Mouse (Mus musculus) cortical plate, adult 2 months (tissue): ENCODE results near the gene Serpinb7. TPM values are rescaled to one million over a fixed set of nuclear protein-coding genes. Genes with fewer than 3 reads are reported as not detected.

ENCODE experiments used
- H3K27ac ChIP-seq: fragments of 200-500 bp; 2 replicates; pipeline ENCODE4 v1.5.1; 2012; ENCODE audit warnings: low read length, control low read depth, inconsistent platforms; ENCODE audit not compliant: insufficient read depth
- H3K4me1 ChIP-seq: fragments of 200-500 bp; 2 replicates; pipeline ENCODE4 v1.6.1; 2011; ENCODE audit warnings: low read length; ENCODE audit not compliant: control insufficient read depth, insufficient read depth
- H3K4me3 ChIP-seq: fragments of 200-500 bp; 2 replicates; pipeline ENCODE4 v1.5.1; 2011; ENCODE audit warnings: mild to moderate bottlenecking, low read length, control low read depth; ENCODE audit not compliant: insufficient read depth
- CTCF ChIP-seq: fragments of 200-500 bp; IDR thresholded peaks from 2 replicates; pipeline ENCODE4 v1.5.1; 2011; ENCODE audit warnings: mild to moderate bottlenecking, control low read depth, low read length; ENCODE audit not compliant: insufficient read depth; ENCODE audit errors: extremely low read depth
- POLR2A ChIP-seq: fragments of 200-500 bp; IDR thresholded peaks from 2 replicates; pipeline ENCODE4 v1.6.1; 2011; ENCODE audit warnings: mild to moderate bottlenecking, low read length, control low read depth; ENCODE audit not compliant: insufficient read depth; ENCODE audit errors: extremely low read depth
- polyA plus RNA-seq: library from polyadenylated mRNA; depleted of rRNA; stranded (reverse); fragments of >200 nt; gene quantifications from 2 replicates; pipeline ENCODE4 v1.2.3, GENCODE M21; 2012; rRNA removed

The Serpinb7 gene
- not detected in 2 replicates for polyA plus RNA-seq

GRCm38 (mm10) chr1:107399355-107399754 lies at the start of gene Serpinb7:
Serpinb7 (plus strand) TSS chr1:107399655.
- Histone ChIP-seq H3K27ac (no peak within 1 kb of the TSS), H3K4me3 (no peak within 1 kb of the TSS), H3K4me1 (no peaks in the 10 kb centered on the region)
- TF ChIP-seq CTCF = no peak
- no peak for TF ChIP-seq POLR2A

GRCm38 (mm10) chr1:107350392-107350791 lies 49.1 kb upstream of the Serpinb7 start:
- no peak overlapping the region for H3K27ac ChIP-seq
- TF ChIP-seq CTCF (no peak), POLR2A (no peak)
- no peak overlapping the region for H3K4me3 ChIP-seq
- no peaks in the 10 kb centered on the region for H3K4me1 ChIP-seq

- TF ChIP-seq CTCF (no peak), POLR2A (no peak)
- Histone ChIP-seq H3K4me1 (no peaks in the 10 kb centered on the region), H3K4me3 (no peak overlapping the region), H3K27ac (no peak overlapping the region)
These were observed 48.3 kb upstream of the Serpinb7 start for GRCm38 (mm10) chr1:107351115-107351514.

GRCm38 (mm10) chr1:107353046-107353445 lies 46.4 kb upstream of the Serpinb7 start:
- H3K4me3 ChIP-seq = no peak overlapping the region
- H3K27ac ChIP-seq = no peak overlapping the region
- no peaks in the 10 kb centered on the region for H3K4me1 ChIP-seq
- TF ChIP-seq POLR2A = no peak
- 0 out of 2 replicates have a peak, but pooled peaks have one; percentile 9 for TF ChIP-seq CTCF

DNA sequence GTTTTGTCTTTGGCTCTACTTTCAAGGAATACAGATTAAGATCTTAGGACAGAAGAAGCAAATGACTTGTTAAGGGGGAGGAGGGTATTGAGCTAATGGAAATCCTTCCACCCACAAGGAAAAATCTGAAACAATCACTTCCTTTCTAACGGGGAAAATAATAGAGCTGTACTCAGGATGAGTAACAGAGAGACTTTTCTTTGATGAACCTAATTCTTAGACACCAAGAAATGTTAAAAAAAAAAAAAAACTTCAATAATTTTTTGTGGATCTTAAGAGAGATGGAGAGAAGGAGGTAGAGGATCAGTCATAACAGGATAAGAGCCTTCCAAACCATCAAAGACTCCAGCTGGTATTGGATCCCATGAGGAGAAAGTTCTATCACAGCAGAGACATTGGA lies 38.6 kb upstream of the Serpinb7 start, which contains the start of gene Serpinb11:
Serpinb11 (plus strand) TSS at position 301 of the 400 bp plus-strand sequence.
- TF ChIP-seq CTCF = no peak
- no peak for TF ChIP-seq POLR2A
- Histone ChIP-seq H3K4me1 (no peaks in the 10 kb centered on the region), H3K4me3 (no peak within 1 kb of the TSS), H3K27ac (no peak within 1 kb of the TSS)

- no peak overlapping the region for H3K4me3 ChIP-seq
- no peak for TF ChIP-seq POLR2A
- no peak for TF ChIP-seq CTCF
- no peaks in the 10 kb centered on the region for H3K4me1 ChIP-seq
- H3K27ac ChIP-seq = no peak overlapping the region
These were observed 33.5 kb upstream of the Serpinb7 start for GRCm38 (mm10) chr1:107365973-107366372.

DNA sequence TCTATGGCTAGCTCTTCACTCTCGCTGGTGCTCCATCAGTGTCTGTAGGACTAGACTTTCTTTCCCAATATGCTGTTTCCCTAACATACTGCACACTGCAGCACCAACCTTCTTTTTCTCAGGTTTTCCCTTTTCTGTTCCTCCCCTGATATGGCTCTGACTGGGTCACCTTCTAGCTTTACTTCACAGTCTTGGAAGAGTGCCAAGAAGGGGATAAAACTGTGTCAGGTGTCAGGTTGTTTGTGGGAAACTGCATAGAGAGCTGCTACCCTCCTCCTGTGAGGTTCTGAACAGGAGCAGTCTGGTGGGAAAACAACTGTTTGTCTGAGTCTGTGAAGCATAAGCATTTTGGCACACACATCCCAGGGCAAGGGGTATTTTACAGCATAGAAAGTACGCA lies 30.5 kb upstream of the Serpinb7 start:
- Histone ChIP-seq H3K4me1 (no peaks in the 10 kb centered on the region), H3K4me3 (no peak overlapping the region), H3K27ac (no peak overlapping the region)
- TF ChIP-seq CTCF (no peak), POLR2A (no peak)

DNA sequence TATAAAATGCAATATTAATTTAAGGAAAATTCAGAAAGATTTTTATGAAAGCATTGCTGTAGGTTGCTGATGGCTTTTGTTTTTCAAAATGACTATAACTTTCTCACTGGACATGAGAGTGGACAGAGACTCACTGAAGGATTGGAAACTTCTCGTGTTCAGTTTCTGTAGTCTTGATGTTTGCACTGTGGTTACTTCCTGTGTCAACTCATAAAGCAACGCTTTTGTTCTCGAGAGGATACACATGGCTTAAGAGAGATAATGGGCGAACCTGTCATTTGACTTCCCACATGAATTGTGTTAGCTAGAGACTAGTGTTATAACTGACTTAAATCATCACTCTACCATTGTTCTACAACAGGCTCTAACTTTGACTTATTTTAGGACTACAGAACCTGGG lies 22.5 kb upstream of the Serpinb7 start:
- no peaks in the 10 kb centered on the region for H3K4me1 ChIP-seq
- no peak overlapping the region for H3K4me3 ChIP-seq
- no peak overlapping the region for H3K27ac ChIP-seq
- TF ChIP-seq POLR2A = no peak
- TF ChIP-seq CTCF = no peak

- TF ChIP-seq POLR2A (no peak), CTCF (no peak)
- H3K4me3 ChIP-seq = no peak overlapping the region
These were observed 21.1 kb upstream of the Serpinb7 start for GRCm38 (mm10) chr1:107378368-107378767.

DNA sequence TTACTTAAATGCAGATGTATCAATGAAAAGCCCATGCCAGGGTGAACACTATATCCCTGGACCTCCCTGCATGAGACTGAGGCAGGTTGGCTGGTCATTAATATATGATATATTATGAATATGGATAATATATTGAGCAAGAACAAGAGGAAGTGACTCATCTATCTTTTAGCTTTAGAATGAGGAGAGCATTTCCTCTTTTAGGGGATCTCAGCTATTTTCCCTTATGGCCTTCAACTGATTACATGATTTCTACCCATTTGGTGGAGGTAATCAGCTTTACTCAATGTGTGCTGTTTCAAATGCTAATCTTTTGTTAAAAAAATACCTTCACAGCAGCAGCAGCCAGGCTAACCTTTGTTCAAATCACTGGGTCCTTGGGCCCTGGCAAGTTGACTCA lies 18.0 kb upstream of the Serpinb7 start:
- Histone ChIP-seq H3K4me1 (no peaks in the 10 kb centered on the region), H3K4me3 (no peak overlapping the region), H3K27ac (no peak overlapping the region)
- TF ChIP-seq CTCF (no peak), POLR2A (no peak)

More at GRCm38 (mm10) chr1:107378368-107378767, 21.1 kb upstream of the Serpinb7 start:
- H3K4me1 ChIP-seq = no peaks in the 10 kb centered on the region
- H3K27ac ChIP-seq = no peak overlapping the region
